Mouse (Mus musculus): ENCODE measurements around the gene Skap1. TPM values are rescaled to one million over a fixed set of nuclear protein-coding genes. Genes with fewer than 3 reads are reported as not detected.

Gene Skap1
- total RNA-seq (2021), result 1 to 10 TPM; 1.3 to 1.9 TPM

- DNase-seq (ENCODE audit: low spot score in 2 of 2), result no peak
- intact Hi-C loops (cut with DNase I), result no loop called here
Measured at GRCm38 (mm10) chr11:96463986-96464715, at the start of gene Skap1. TSS of gene Skap1 (plus strand) at chr11:96464593.

GRCm38 (mm10) chr11:96421074-96421473 is 43.3 kb upstream of the Skap1 start:
- intact Hi-C loops (cut with DNase I), result no loop called here
- DNase-seq (ENCODE audit: low spot score in 2 of 2), result peak in 1 of 2 experiments; percentile 27

- intact Hi-C loops (cut with DNase I), result no loop called here
Measured at GRCm38 (mm10) chr11:96421517-96422265, 42.7 kb upstream of the Skap1 start.

GRCm38 (mm10) chr11:96425193-96425592 is 39.2 kb upstream of the Skap1 start:
- DNase-seq (ENCODE audit: low spot score in 2 of 2), result no peak
- intact Hi-C loops (cut with DNase I), result no loop called here

More at GRCm38 (mm10) chr11:96421517-96422265, 42.7 kb upstream of the Skap1 start:
- DNase-seq (ENCODE audit: low spot score in 2 of 2), result no peak

- peak in 1 of 2 experiments; percentile 8 for DNase-seq (ENCODE audit: low spot score in 2 of 2)
- intact Hi-C loops (cut with DNase I), result no loop called here
Measured at GRCm38 (mm10) chr11:96426191-96426590, 38.2 kb upstream of the Skap1 start.

- DNase-seq (ENCODE audit: low spot score in 2 of 2), result no peak
- intact Hi-C loops (cut with DNase I), result no loop called here
Measured at GRCm38 (mm10) chr11:96426805-96427204, 37.6 kb upstream of the Skap1 start.

- no peak for DNase-seq (ENCODE audit: low spot score in 2 of 2)
- intact Hi-C loops (cut with DNase I), result no loop called here
Measured at GRCm38 (mm10) chr11:96429062-96429461, 35.3 kb upstream of the Skap1 start.

- intact Hi-C loops (cut with DNase I), result no loop called here
- DNase-seq (ENCODE audit: low spot score in 2 of 2), result no peak
Measured at GRCm38 (mm10) chr11:96429891-96430290, 34.5 kb upstream of the Skap1 start.

GRCm38 (mm10) chr11:96431871-96432270 is 32.5 kb upstream of the Skap1 start:
- no peak for DNase-seq (ENCODE audit: low spot score in 2 of 2)
- intact Hi-C loops (cut with DNase I), result no loop called here

- intact Hi-C loops (cut with DNase I), result loop anchor here (5.0 kb wide), 1 partner anchor 102 kb away; no protein-coding TSS in a partner anchor
- DNase-seq (ENCODE audit: low spot score in 2 of 2), result no peak
Measured at GRCm38 (mm10) chr11:96434888-96435287, 29.5 kb upstream of the Skap1 start.

GRCm38 (mm10) chr11:96436525-96436924 is 27.9 kb upstream of the Skap1 start:
- DNase-seq (ENCODE audit: low spot score in 2 of 2), result no peak
- intact Hi-C loops (cut with DNase I), result loop anchor here (5.0 kb wide), 1 partner anchor 101 kb away; no protein-coding TSS in a partner anchor

GRCm38 (mm10) chr11:96438787-96439186 is 25.6 kb upstream of the Skap1 start:
- DNase-seq (ENCODE audit: low spot score in 2 of 2), result peak; percentile 37 to 44
- intact Hi-C loops (cut with DNase I), result loop anchor here (5.0 kb wide), 1 partner anchor 99 kb away; no protein-coding TSS in a partner anchor

GRCm38 (mm10) chr11:96441546-96442185 is 22.7 kb upstream of the Skap1 start:
- intact Hi-C loops (cut with DNase I), result no loop called here
- DNase-seq (ENCODE audit: low spot score in 2 of 2), result no peak

GRCm38 (mm10) chr11:96442468-96442867 is 21.9 kb upstream of the Skap1 start:
- intact Hi-C loops (cut with DNase I), result no loop called here

GRCm38 (mm10) chr11:96447931-96448330 is 16.5 kb upstream of the Skap1 start:
- intact Hi-C loops (cut with DNase I), result no loop called here
- no peak for DNase-seq (ENCODE audit: low spot score in 2 of 2)

More at GRCm38 (mm10) chr11:96442468-96442867, 21.9 kb upstream of the Skap1 start:
- no peak for DNase-seq (ENCODE audit: low spot score in 2 of 2)

GRCm38 (mm10) chr11:96455111-96455510 is 9.3 kb upstream of the Skap1 start:
- DNase-seq (ENCODE audit: low spot score in 2 of 2), result no peak
- intact Hi-C loops (cut with DNase I), result no loop called here

- intact Hi-C loops (cut with DNase I), result no loop called here
Measured at GRCm38 (mm10) chr11:96455699-96456326, 8.6 kb upstream of the Skap1 start.

GRCm38 (mm10) chr11:96456508-96457305 is 7.7 kb upstream of the Skap1 start:
- no peak for DNase-seq (ENCODE audit: low spot score in 2 of 2)
- intact Hi-C loops (cut with DNase I), result no loop called here

More at GRCm38 (mm10) chr11:96455699-96456326, 8.6 kb upstream of the Skap1 start:
- no peak for DNase-seq (ENCODE audit: low spot score in 2 of 2)

GRCm38 (mm10) chr11:96461766-96462165 is 2.6 kb upstream of the Skap1 start:
- intact Hi-C loops (cut with DNase I), result no loop called here
- no peak for DNase-seq (ENCODE audit: low spot score in 2 of 2)

All from left cerebral cortex, postnatal 25 days (tissue).